Mouse (Mus musculus) neural tube, embryonic 11.5 days (tissue): ENCODE data around the gene Il1r1. TPM values are rescaled to one million over a fixed set of nuclear protein-coding genes. Genes with fewer than 3 reads are reported as not detected.

ENCODE experiments used
- ATAC-seq: fragments of 200-750 bp; cut with Nextera tagmentation; 2 replicates; pipeline ENCODE4 v1.8.0; 2017; ENCODE audit warnings: moderate number of reproducible peaks, mild to moderate bottlenecking, moderate TSS enrichment, moderate library complexity; ENCODE audit not compliant: insufficient read depth, low FRiP score, low TSS enrichment
- DNase-seq: peaks from one replicate; pipeline ENCODE4 v3.0.0-alpha.2; 2015; ENCODE audit warnings: low spot score
- H3K27ac ChIP-seq: fragments of 300-500 bp; sonication (generic); 2 replicates; pipeline ENCODE4 v1.5.1; 2014; ENCODE audit warnings: low read depth, mild to moderate bottlenecking, low read length
- H3K27me3 ChIP-seq: fragments of 300-500 bp; sonication (generic); 2 replicates; pipeline ENCODE4 v1.6.1; 2014; ENCODE audit warnings: mild to moderate bottlenecking, low read length, mixed read lengths; ENCODE audit not compliant: control insufficient read depth, insufficient read depth
- H3K36me3 ChIP-seq: fragments of 300-500 bp; sonication (generic); 2 replicates; pipeline ENCODE4 v1.6.1; 2014; ENCODE audit warnings: mild to moderate bottlenecking, low read length, moderate library complexity, mixed read lengths; ENCODE audit not compliant: control insufficient read depth, insufficient read depth
- H3K4me1 ChIP-seq: fragments of 300-500 bp; sonication (generic); 2 replicates; pipeline ENCODE4 v1.6.1; 2014; ENCODE audit warnings: low read length, mixed read lengths; ENCODE audit not compliant: control insufficient read depth, insufficient read depth
- H3K4me2 ChIP-seq: fragments of 300-500 bp; sonication (generic); 2 replicates; pipeline ENCODE4 v1.6.1; 2014; ENCODE audit warnings: low read depth, mild to moderate bottlenecking, moderate library complexity
- H3K4me3 ChIP-seq: fragments of 300-500 bp; sonication (generic); 2 replicates; pipeline ENCODE4 v1.5.1; 2014; ENCODE audit warnings: low read depth, low read length
- H3K9ac ChIP-seq: fragments of 300-500 bp; sonication (generic); 2 replicates; pipeline ENCODE4 v1.6.1; 2014; ENCODE audit warnings: mild to moderate bottlenecking, low read length
- H3K9me3 ChIP-seq: fragments of 300-500 bp; sonication (generic); 2 replicates; pipeline ENCODE4 v1.6.1; 2016; ENCODE audit warnings: low read length; ENCODE audit not compliant: control insufficient read depth
- WGBS: fragments of 180-500 bp; shearing (Covaris S2); extraction: QIAGEN DNeasy Blood & Tissue Kit; methylation state at CpG from one replicate; pipeline ENCODE4 v1.1.7; 2014; 5-methylcytosine and 5-hydroxymethylcytosine counted together
- polyA plus RNA-seq: library from polyadenylated mRNA; unstranded; fragments of >200 nt; fragmentation: Nextera tagmentation; extraction: Ambion mirVana; gene quantifications from 2 replicates; pipeline ENCODE4 v1.2.1, GENCODE M21; 2014

Gene Il1r1
- polyA plus RNA-seq, 1 experiment from 2014 or later, result 1.1 TPM

DNA sequence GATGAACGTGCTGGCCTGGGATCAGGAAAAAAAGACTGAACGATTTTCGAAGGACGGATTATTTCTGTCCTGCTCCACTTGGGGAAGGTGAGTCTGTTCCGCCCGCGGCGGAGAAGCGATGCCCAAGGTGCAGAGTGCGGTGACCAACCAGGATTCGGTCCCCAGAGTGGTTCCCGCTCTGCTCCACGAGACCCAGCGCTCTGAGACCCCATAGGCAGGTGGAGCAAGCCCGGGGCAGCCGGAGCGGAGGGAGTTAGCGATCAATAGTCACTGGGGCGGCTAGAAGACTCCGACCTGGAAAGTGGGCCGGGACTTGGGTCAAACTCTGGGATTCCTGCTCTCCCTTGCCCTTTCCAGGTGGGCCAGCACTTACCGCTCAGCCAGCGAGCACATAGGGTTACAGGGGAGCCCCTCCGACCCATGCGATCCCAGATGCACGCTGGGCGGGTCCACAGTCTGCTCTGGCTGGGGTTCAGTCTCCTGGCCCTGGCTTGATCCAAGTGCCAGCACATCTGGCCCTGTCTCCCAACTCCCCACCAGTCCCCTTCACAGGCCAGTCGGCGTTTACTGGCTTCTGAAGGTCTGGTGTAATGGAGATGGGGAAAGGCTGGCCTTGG lies 100.9 kb downstream of the Il1r1 start:
- Histone ChIP-seq H3K4me2 (peak overlapping the region; percentile 56), H3K9me3 (no peaks in the 10 kb centered on the region), H3K4me1 (peaks cover 7% of the 10 kb centered on the region; the same call in 1 of the 2 replicates), H3K4me3 (peak overlapping the region; percentile 27), H3K9ac (0 out of 2 replicates have a peak overlapping the region, but pooled peaks have one; percentile 5), H3K27me3 (peaks cover 21% of the 10 kb centered on the region), H3K27ac (no peak overlapping the region), H3K36me3 (no peaks in the 10 kb centered on the region)
- WGBS, result 2% methylated on average over 29 of the region's 29 CpGs
- ATAC-seq (no peak), DNase-seq (peak; percentile 25)

- ATAC-seq, result no peak
- H3K36me3 ChIP-seq, result no peaks in the 10 kb centered on the region
- H3K4me3 ChIP-seq, result no peak overlapping the region
- WGBS, result 84% methylated on average over 3 of the region's 3 CpGs
- peaks cover 7% of the 10 kb centered on the region; the same call in 1 of the 2 replicates for H3K4me1 ChIP-seq
- peaks cover 21% of the 10 kb centered on the region for H3K27me3 ChIP-seq
- DNase-seq, result no peak
- no peak overlapping the region for H3K4me2 ChIP-seq
- H3K27ac ChIP-seq, result no peak overlapping the region
- no peak overlapping the region for H3K9ac ChIP-seq
- H3K9me3 ChIP-seq, result no peaks in the 10 kb centered on the region
Measured at GRCm38 (mm10) chr1:40327604-40328003, 102.7 kb downstream of the Il1r1 start.

DNA sequence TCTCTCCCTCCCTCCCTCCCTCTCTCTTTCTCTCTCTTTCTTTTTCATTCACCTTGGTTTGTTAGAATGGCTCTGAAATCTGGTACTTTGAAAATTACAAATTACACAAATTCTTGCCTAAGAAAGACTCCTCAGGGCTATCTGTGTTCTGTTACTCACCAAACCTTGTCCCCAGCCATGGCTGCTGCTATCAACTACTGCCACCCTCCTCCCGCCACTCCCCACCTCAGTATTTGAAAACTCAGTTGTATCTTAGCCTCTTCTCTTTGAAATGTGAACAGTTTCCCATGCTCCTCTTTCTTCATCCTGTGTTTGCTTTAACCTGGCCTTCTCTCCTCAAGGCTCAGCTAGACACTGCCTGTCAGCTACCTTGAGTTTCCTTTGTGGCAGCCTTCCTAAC lies 104.6 kb downstream of the Il1r1 start:
- 89% methylated on average over 1 of the region's 1 CpGs for WGBS
- H3K27me3 ChIP-seq, result peaks cover 21% of the 10 kb centered on the region
- no peaks in the 10 kb centered on the region for H3K36me3 ChIP-seq
- H3K9ac ChIP-seq, result no peak overlapping the region
- H3K9me3 ChIP-seq, result no peaks in the 10 kb centered on the region
- H3K4me3 ChIP-seq, result no peak overlapping the region
- peaks cover 7% of the 10 kb centered on the region; the same call in 1 of the 2 replicates for H3K4me1 ChIP-seq
- ATAC-seq (no peak), DNase-seq (no peak)
- H3K27ac ChIP-seq, result no peak overlapping the region
- no peak overlapping the region for H3K4me2 ChIP-seq

- peaks cover 7% of the 10 kb centered on the region; the same call in 1 of the 2 replicates for H3K4me1 ChIP-seq
- no peak overlapping the region for H3K27ac ChIP-seq
- H3K4me2 ChIP-seq, result no peak overlapping the region
- DNase-seq (no peak), ATAC-seq (no peak)
- WGBS, result 88% methylated on average over 8 of the region's 8 CpGs
- no peaks in the 10 kb centered on the region for H3K9me3 ChIP-seq
- H3K27me3 ChIP-seq, result peaks cover 17% of the 10 kb centered on the region
- no peak overlapping the region for H3K9ac ChIP-seq
- no peak overlapping the region for H3K4me3 ChIP-seq
- no peaks in the 10 kb centered on the region for H3K36me3 ChIP-seq
Measured at GRCm38 (mm10) chr1:40330181-40330580, 105.3 kb downstream of the Il1r1 start.

DNA sequence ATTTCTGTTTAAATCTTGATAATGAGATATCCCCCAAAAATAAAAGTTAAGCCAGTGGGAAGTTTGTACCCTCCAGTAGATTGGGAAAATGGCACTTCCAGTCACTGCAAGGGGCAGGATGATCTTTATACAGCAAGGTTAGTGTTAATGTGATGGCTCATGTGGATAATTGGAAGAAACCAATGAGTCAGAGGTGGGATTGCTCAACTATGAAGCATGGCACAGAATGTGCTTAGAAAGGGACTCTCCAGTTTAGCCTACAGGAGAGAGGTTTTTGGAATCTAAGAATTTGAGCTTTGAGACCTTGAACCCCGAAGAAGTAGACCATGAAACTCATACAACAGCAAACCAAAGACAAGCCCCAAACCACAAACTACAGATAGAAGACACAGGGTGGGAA lies 114.5 kb downstream of the Il1r1 start:
- Histone ChIP-seq H3K27ac (no peak overlapping the region), H3K36me3 (no peaks in the 10 kb centered on the region), H3K27me3 (no peaks in the 10 kb centered on the region), H3K9me3 (no peaks in the 10 kb centered on the region), H3K4me2 (no peak overlapping the region), H3K4me1 (no peaks in the 10 kb centered on the region), H3K4me3 (no peak overlapping the region), H3K9ac (no peak overlapping the region)
- 90% methylated on average over 1 of the region's 1 CpGs for WGBS
- ATAC-seq, result no peak
- DNase-seq, result no peak

GRCm38 (mm10) chr1:40340102-40340501 lies 115.2 kb downstream of the Il1r1 start:
- Histone ChIP-seq H3K27me3 (no peaks in the 10 kb centered on the region), H3K4me1 (no peaks in the 10 kb centered on the region), H3K4me2 (no peak overlapping the region), H3K36me3 (no peaks in the 10 kb centered on the region), H3K4me3 (no peak overlapping the region), H3K9ac (no peak overlapping the region), H3K9me3 (no peaks in the 10 kb centered on the region), H3K27ac (no peak overlapping the region)
- no peak for DNase-seq
- 79% methylated on average over 4 of the region's 4 CpGs for WGBS
- ATAC-seq, result no peak

GRCm38 (mm10) chr1:40352158-40352903 lies 127.5 kb downstream of the Il1r1 start:
- no peak for ATAC-seq
- no peaks in the 10 kb centered on the region for H3K4me1 ChIP-seq
- no peak overlapping the region for H3K4me2 ChIP-seq
- no peaks in the 10 kb centered on the region for H3K36me3 ChIP-seq
- no peaks in the 10 kb centered on the region for H3K9me3 ChIP-seq
- H3K27ac ChIP-seq, result no peak overlapping the region
- no peaks in the 10 kb centered on the region for H3K27me3 ChIP-seq
- H3K9ac ChIP-seq, result no peak overlapping the region
- WGBS, result 82% methylated on average over 4 of the region's 4 CpGs
- H3K4me3 ChIP-seq, result no peak overlapping the region
- no peak for DNase-seq

DNA sequence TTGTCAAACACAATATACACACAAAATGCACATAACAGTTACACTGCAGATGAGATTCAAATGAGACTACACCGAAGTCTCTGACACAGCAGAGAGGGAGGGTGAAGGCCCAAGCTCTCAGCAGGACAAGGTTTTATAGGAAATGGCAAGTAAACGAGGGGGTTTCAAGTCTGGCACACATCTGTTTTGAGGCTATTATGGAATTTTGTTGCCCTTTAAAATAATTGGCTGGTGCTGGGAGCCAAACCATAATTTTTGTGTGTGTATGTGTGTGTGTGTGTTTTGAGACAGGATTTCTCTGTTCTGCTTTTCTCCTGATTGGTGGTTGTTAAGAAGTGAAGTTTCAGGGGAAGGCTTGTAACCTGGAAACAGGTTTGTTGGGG lies 128.0 kb downstream of the Il1r1 start:
- Histone ChIP-seq H3K4me3 (no peak overlapping the region), H3K27ac (no peak overlapping the region), H3K4me2 (no peak overlapping the region), H3K27me3 (no peaks in the 10 kb centered on the region), H3K4me1 (no peaks in the 10 kb centered on the region), H3K9me3 (no peaks in the 10 kb centered on the region), H3K36me3 (no peaks in the 10 kb centered on the region), H3K9ac (no peak overlapping the region)
- ATAC-seq (no peak), DNase-seq (no peak)
- WGBS, result 56% methylated on average over 2 of the region's 2 CpGs

- no peak for DNase-seq
- 91% methylated on average over 3 of the region's 3 CpGs for WGBS
Measured at GRCm38 (mm10) chr1:40354665-40355064, 129.8 kb downstream of the Il1r1 start.

More at GRCm38 (mm10) chr1:40354665-40355064, 129.8 kb downstream of the Il1r1 start:
- H3K4me1 ChIP-seq, result no peaks in the 10 kb centered on the region
- no peak overlapping the region for H3K4me3 ChIP-seq
- ATAC-seq, result no peak
- no peaks in the 10 kb centered on the region for H3K9me3 ChIP-seq
- H3K27me3 ChIP-seq, result no peaks in the 10 kb centered on the region
- no peak overlapping the region for H3K4me2 ChIP-seq
- H3K9ac ChIP-seq, result no peak overlapping the region
- no peaks in the 10 kb centered on the region for H3K36me3 ChIP-seq
- no peak overlapping the region for H3K27ac ChIP-seq
